Mouse (Mus musculus) E14TG2a.4 (cell line): Measurements from ENCODE around the gene Sfxn5.

Experiments used
- CTCF ChIP-seq: conservative IDR thresholded peaks from 2 replicates; pipeline ENCODE4 v1.5.1; 2014; ENCODE audit warnings: low read length
- POU5F1 ChIP-seq: IDR thresholded peaks from 2 replicates; pipeline ENCODE4 v1.6.1; 2014; ENCODE audit warnings: low read length, borderline replicate concordance

DNA sequence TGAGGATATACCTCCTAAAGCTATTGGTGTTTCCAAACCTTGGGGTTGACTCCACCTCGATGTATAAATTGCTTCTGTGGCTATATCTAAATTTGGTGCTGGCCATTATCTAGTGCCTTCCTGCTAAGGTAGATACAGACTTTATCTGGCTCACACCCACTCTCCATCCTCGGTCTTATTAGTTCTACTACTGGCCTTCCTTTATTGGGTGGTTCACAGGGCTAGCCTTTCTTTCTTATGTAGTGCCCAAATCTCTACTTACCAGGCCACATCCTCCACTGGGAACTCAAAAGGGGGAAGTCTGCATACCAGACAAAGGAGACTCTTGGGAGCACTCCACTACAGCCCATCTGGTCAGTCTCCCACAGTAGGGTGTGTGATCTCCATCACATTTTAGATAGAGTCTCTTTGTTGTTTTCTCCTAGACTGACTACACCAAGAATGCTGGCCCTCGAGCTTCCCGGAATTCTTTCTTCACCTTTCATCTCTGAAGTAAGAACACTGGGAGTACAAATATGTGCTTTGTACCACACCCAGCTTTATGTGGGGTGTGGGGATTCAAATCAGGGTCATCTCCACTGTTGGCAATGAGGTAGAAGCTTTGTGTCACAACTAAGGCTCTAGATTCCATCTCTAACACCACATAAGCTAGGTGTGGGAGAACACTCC is 44.0 kb upstream of the Sfxn5 start:
- TF ChIP-seq CTCF (no peak), POU5F1 (no peak)
